Mouse (Mus musculus) ES-Bruce4 (cell line): ENCODE measurements at regions not wholly inside any gene's neighbourhood (a gene's known extent, or its start where the extent isn't known, plus 50 kb on each side); places are given as distances from the start of the nearest gene placed in this dataset.

Source experiments
- CTCF ChIP-seq: IDR thresholded peaks from one replicate; pipeline ENCODE4 v1.8.1; 2011; ENCODE audit warnings: low read depth, low read length
- EP300 ChIP-seq: IDR thresholded peaks from 2 replicates; pipeline ENCODE4 v1.6.1; 2011; ENCODE audit warnings: low read depth, low read length; ENCODE audit not compliant: insufficient read depth
- POLR2A ChIP-seq: IDR thresholded peaks from one replicate; pipeline ENCODE4 v1.8.1; 2011; ENCODE audit warnings: low read length; ENCODE audit not compliant: insufficient read depth

- TF ChIP-seq EP300, result no peak
- TF ChIP-seq CTCF, result no peak
- TF ChIP-seq POLR2A, result no peak
Measured at GRCm38 (mm10) chr7:129958379-129958778, 366.7 kb downstream of the Wdr11 start.
